Mouse (Mus musculus): Measurements from ENCODE around the gene Syngr2. TPM values are rescaled to one million over a fixed set of nuclear protein-coding genes. Genes with fewer than 3 reads are reported as not detected.
"Not testable (repeated sequence)": the region's sequence is repeated elsewhere in the genome, so short reads cannot be mapped to it uniquely, and the experiment has no call there.

Syngr2 gene
- total RNA-seq, 2 experiments from 2014 or later, result 9.3 to 15.8 TPM

DNA sequence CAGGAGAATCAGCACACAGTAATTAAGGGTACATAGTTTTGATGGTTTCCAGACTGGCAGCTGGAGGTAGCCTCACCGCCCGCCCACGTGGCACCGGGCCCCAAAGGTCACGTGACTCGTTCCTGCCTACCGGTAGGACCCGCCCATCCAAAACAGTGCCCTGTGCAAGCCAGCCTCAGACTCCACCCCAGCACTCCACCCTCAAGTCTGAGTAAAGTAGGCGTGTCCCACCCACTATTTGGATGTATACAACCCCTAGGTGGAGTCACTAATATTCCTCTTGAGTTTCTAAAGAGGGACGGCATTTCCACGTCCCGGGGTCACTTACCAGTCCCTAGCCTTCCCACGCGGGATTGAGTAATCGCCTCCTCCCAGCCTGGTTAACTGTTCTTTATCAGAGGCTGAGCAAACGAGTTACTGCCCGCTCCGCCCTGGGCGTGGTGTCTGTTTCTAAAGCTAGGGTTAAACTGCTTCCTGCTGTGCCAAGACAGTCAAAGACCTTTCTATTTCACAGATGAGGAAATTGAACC is 28.8 kb upstream of the Syngr2 start:
- peak; percentile 39 to 41 for DNase-seq (ENCODE audit: low spot score in 2 of 2)

- DNase-seq (ENCODE audit: low spot score in 2 of 2), result no peak
Measured at GRCm38 (mm10) chr11:117781199-117781821, 28.2 kb upstream of the Syngr2 start.

GRCm38 (mm10) chr11:117781993-117782704 is 27.3 kb upstream of the Syngr2 start, which contains the start of the genes Tmc8 and Tmc6:
Tmc8 (plus strand) TSS chr11:117782076.
Tmc6 (minus strand) TSS chr11:117782198.
- DNase-seq (ENCODE audit: low spot score in 2 of 2), result no peak

DNA sequence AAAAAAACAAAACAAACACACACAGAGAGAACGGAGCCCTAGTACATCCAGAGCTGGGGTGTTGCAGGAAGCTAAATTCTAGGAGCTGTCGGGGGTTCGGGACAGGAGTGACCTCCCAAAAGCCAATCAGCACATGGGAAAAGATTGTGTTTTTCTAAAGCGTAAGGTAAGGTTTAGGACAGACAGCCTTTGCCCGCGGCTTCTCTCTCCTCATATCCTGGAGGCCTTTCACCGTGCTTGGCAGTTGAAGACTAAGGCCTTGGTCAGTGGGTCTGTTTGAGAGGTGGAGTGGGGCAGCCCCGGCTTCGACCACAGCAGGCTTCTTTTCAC is 26.8 kb upstream of the Syngr2 start:
- no peak for DNase-seq (ENCODE audit: low spot score in 2 of 2)

GRCm38 (mm10) chr11:117783089-117783488 is 26.4 kb upstream of the Syngr2 start:
- peak; percentile 48 to 53 for DNase-seq (ENCODE audit: low spot score in 2 of 2)

DNA sequence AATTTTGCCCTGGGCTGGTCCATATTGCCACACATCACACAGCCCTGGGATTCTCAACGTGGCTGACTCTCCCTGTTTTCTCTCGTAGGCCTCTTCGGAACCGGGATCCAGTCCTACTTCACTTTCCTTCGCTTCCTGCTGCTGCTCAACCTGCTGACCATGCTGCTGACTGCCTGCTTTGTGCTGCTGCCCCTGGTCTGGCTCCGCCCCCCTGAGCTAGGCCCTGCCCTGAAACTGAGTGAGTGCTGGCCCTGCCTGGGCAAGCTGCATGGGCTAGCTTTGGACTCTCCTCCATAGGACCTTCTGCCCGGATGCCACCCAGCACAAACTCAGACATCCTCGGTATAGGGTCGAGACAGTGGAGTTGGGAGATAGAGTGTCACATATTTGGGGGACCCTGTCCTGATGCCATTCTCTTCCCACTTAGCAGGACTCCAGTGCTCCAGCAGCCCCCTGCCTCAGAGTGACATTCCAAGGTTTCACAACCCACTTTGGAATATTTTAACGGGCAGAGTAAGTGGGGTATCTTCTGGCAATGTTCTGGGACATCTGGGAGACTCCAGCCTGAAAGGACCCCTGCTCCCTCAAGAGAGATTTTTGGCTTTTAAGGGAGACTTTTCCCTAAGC is 25.7 kb upstream of the Syngr2 start:
- DNase-seq (ENCODE audit: low spot score in 2 of 2), result no peak

GRCm38 (mm10) chr11:117786294-117786693 is 23.2 kb upstream of the Syngr2 start:
- peak; percentile 56 to 65 for DNase-seq (ENCODE audit: low spot score in 2 of 2)

- not testable (repeated sequence) for DNase-seq (ENCODE audit: low spot score in 2 of 2)
Measured at GRCm38 (mm10) chr11:117788481-117788880, 21.0 kb upstream of the Syngr2 start.

DNA sequence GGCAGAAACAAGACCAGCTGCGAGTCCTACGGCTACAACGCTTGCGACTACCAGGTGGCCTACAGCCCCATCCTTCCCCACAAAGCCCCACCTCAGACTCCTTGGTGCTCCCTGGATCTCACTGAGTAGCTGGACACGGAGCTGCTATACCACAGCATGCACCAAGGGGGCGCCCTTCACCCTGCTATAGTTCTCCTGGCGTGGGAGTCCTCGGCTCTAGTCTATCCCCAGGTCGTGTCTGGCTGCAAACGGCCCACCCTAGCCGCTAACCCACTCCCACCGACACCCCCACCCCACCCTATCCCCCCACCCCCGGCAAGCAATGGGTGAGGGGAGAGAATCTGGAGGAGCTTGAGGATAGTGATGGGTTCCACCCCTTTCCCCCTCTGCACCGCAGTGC is 19.2 kb upstream of the Syngr2 start:
- peak; percentile 64 to 68 for DNase-seq (ENCODE audit: low spot score in 2 of 2)

DNA sequence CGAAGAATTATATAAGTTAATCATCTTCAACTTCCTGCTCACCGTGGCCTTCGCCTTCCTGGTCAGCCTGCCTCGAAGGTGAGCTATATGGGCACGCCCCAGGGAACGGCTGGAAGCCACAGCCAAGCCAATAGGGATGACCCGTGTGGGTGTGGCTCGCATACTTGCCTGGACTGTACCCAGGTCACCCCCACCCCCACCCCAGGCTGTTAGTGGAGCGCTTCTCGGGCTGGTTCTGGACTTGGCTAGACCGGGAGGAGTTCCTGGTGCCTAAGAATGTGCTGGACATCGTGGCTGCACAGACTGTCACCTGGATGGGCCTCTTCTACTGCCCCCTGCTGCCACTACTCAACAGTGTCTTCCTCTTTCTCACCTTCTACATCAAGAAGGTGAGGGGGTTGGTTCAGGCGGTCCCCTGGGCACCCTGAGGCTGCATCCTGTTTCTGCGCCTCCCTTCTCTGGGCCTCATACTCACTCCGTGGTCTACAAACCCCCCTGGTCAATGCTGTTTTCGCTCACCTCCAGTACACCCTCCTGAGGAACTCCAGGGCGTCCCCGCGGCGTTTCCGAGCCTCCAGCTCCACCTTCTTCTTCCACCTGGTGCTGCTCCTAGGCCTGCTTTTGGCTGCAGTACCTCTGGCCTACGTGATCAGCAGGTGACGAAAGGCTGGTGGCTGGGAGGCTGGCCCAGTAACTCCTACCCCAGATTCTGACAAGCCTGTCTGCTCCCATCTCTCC is 18.6 kb upstream of the Syngr2 start:
- DNase-seq (ENCODE audit: low spot score in 2 of 2), result no peak

GRCm38 (mm10) chr11:117791441-117791761 is 18.1 kb upstream of the Syngr2 start:
- DNase-seq (ENCODE audit: low spot score in 2 of 2), result no peak

GRCm38 (mm10) chr11:117792281-117792888 is 17.1 kb upstream of the Syngr2 start:
- no peak for DNase-seq (ENCODE audit: low spot score in 2 of 2)

GRCm38 (mm10) chr11:117794035-117794551 is 15.4 kb upstream of the Syngr2 start:
- no peak for DNase-seq (ENCODE audit: low spot score in 2 of 2)

GRCm38 (mm10) chr11:117796954-117797353 is 12.5 kb upstream of the Syngr2 start:
- DNase-seq (ENCODE audit: low spot score in 2 of 2), result no peak

- DNase-seq (ENCODE audit: low spot score in 2 of 2), result no peak
Measured at GRCm38 (mm10) chr11:117797511-117798159, 11.8 kb upstream of the Syngr2 start, which contains the start of gene 6030468B19Rik. 6030468B19Rik (plus strand) TSS chr11:117797660.

DNA sequence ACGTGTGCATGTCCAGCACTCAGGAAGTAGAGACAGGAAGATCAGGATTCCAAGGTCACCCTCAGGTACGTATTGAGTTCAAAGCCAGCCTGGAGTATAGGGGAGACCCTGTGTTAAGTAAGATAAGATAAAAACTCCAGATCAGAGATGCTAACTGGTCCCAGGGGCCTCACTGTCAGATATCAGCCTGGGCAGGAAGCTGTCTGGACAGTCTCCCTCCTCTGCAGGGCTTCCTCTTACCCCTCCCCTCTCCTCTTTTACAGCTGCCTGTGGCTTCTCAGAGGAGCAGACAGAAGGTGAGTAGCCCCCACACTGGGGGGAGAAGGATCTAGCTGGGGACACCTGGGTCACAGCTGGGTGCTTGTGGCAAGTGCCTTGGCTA is 11.3 kb upstream of the Syngr2 start:
- DNase-seq (ENCODE audit: low spot score in 2 of 2), result no peak

GRCm38 (mm10) chr11:117799174-117799573 is 10.3 kb upstream of the Syngr2 start:
- no peak for DNase-seq (ENCODE audit: low spot score in 2 of 2)

DNA sequence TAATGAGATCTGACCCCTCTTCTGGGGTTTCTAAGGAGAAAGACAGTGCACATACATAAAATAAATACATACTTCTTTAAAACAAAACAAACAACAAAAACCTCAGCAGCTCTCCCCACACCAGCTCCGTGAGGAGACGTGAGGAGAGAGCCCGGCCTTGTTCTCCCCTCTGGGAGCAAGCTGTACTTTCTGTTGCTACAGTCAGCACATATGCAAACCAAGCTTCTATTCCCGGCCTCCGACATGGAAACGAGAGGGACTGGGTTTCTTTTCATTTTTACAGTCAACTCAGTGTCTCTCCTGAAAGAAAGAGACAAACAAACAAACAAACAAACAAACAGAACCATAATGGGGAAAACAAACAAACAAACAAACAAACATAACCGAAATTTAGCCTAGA is 9.4 kb upstream of the Syngr2 start:
- DNase-seq (ENCODE audit: low spot score in 2 of 2), result no peak

GRCm38 (mm10) chr11:117801650-117802049 is 7.8 kb upstream of the Syngr2 start:
- DNase-seq (ENCODE audit: low spot score in 2 of 2), result no peak

- no peak for DNase-seq (ENCODE audit: low spot score in 2 of 2)
Measured at GRCm38 (mm10) chr11:117803166-117803688, 6.2 kb upstream of the Syngr2 start.
